Mouse (Mus musculus) urinary bladder, adult 18-20 months (tissue): ENCODE data around the gene Nphp3.

Source experiments
- DNase-seq, 2 experiments: peaks; one replicate each; pipeline ENCODE4 v3.0.0; 2022; ENCODE audit warnings: low spot score in 2 of 2, mixed read lengths in 2 of 2

Nphp3 gene

DNA sequence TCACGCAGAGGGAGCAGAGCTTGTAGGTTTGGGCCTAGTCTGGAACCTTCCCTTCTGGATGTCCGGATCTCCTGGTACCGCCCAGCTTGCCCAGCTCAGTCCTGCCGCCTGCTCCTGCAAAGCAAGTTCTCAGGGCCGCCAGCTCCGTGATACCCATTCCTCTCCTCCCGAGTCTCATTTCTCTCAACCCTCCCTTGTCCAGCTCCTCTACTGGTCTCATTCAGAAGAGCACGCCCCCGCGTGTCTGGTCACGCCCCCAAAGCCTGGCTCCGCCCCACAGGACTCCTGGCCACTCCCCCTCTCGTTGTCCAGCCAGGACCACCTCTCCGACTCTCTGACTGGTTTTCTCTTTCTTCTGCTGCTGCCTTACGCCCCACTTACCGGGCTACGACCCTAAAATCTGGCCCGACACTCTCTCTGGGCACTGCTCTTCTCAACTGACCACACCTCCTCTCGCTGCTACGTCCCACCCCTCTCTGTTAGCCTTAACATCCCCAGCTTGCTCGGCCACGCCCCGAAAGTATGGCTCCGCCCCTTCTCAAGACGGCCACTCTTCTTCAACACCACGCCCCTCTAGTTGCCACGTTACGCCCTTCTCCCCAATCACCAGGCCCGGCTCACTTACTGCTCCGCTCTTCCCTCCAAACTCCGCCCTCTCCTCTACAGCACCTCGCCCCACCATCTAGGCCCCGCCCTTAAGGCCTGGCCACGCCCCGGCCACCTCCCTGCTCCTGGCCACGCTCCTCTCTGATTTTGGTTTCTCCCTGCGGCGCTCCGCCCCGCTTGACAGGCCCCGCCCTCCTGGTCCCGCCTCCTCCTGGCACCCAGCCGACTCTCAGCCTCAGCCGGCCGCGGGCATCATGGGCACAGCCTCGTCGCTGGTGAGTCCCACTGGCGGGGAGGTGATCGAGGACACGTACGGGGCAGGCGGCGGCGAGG is at the start of gene Nphp3:
Gene Nphp3, plus strand, starts transcription at position 624 of the 939 bp plus-strand sequence.
- peak; percentile 99 for DNase-seq

DNA sequence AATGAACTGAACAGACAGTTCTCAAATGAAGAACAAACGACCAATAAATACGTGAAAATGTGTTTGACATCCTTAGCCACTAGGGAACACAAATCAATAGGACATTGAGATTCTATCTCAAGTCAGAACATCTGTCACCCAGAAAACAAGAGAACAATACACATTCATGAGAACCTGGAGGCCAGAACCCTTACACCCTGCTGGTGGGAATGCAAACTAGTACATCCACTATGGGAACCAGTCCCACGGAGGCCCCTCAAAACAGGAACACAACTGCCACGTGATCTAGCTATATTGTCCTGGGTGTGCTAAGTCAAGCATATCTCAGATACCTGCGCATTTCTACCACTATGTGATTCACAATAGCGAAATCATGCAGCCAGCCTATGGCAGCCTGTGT is 43.6 kb upstream of the Nphp3 start:
- DNase-seq, result no peak

DNA sequence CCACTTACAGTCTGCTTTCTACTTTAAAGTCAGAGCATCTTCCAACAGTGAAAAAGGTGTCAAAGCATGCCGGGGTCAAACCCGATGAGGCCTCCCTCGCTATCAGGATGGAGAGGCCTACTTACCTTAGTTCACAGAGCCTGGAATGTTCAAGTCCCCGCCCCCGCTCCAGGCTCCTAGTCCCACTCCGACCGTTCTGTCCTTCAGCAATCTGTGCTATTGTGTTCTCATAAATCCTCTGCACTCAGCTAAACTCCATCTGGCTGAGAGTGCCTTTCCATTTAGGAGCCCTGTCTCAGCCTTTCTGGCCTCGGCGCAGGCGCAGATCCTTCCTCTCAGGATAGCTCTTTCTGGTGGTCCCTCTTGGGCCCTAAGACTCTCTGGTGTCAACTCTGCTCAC is 42.4 kb upstream of the Nphp3 start:
- DNase-seq, result no peak

DNA sequence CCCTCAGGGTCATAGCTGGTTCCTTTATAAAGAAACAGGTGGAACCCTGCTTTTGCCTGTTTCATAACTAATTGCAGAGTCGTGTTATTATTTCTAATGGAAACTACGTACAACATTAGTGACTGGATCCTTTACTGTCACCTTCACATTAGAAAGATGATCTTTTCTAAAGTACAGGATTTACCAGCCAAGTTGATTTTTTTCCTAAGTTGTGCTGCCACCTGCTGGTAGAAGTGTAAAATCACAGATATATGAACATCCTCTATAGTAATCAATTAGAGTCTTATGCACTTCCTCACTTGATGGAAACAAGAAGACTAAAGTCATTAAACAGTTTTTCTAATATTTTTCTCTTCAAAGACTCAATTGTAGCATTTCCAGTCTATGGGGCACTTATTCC is 5.8 kb upstream of the Nphp3 start:
- DNase-seq, result peak in 1 of 2 experiments; percentile 10

DNA sequence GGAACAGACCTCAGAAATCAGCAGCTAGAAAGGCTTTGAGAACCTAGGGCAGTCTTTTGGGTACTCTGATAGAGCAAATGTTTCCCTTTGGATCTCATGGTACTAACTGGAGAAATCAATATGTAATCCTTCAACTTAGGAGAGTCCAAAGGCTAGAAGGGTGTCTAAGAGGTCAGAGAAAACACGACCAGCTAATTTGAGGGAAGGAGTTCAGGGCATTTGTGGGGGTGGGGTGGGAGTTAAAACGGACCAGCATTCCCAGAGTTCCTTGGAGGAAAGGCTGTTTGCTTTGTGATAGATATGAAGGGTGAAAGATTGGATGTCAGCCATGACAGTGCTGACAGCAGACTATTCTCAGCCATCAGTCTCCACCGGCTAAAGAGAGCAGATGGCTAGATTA is 1.7 kb upstream of the Nphp3 start:
- no peak for DNase-seq

DNA sequence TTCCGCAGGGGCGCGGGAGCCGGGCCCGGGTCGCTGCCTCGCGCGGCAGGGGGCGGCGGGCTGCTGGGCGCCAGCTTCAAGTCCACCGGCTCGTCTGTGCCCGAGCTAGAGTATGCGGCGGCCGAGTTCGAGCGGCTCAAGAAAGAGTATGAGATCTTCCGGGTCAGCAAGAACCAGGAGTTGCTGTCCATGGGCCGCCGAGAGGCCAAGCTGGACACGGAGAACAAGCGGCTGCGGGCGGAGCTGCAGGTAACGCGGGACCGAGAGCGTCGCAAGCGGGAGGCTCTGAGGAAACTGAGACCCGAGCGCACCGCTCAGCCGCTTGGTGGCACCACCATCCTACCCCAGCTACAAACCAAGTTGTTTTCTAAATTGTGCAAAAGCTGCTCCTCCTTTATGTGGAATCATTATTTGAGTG is 578 bp downstream of the Nphp3 start:
- DNase-seq, result peak in 1 of 2 experiments; percentile 55

DNA sequence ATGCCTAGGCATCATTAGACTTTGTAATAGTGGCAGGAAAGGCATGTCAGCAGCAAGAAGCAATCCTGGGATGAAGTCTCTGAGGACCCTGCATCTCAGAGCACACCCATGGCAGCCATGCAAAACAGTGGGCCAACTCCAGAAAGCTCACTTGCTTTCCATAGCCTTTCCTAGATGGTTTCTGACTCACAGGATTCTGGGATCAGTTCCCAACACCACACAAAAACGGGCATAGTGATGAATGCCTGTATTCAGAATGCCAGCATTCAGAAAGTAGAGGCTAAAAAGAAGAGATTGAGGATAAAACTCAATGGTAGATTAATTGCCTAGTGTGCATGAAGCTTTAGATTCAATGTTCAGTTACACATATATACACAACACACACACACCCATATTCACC is 12.2 kb downstream of the Nphp3 start:
- no peak for DNase-seq

DNA sequence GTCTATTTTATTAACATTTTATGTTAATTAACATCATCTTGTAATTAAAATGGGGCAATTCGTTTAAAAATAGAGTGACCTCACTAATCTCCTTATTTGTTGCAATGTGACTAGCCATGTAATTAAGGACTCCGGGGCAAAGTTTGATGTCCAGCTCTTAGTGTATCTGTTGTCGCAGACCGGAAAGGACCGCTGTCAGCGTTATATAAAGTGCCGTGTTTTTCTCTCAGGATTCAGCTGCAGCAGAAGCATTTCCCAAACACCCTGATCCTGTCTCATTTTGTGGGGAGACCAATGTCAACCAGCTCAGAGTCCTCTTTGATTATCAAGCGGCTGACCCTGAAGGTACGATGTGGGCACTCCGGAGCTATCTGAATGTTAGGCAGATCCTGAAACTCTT is 18.7 kb downstream of the Nphp3 start:
- no peak for DNase-seq

DNA sequence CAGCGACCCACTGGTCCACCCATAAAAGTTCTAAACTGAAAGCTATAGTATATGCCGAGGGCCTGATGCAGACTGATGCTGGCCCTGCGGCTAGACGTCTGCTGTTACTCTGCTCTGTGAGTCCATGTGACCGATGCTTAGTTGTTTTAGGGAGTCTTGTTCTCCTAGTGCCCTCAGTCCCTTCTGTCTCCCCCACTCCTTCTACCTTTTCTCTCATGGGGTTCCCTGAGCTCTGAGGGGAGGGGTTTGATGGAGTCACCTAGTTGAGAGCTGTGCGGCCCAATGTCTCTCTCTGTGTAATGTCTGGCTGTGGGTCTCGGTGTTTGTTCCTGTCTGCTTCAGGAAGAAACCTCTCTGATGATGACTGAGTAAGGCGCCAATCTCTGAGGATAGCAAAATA is 24.8 kb downstream of the Nphp3 start:
- no peak for DNase-seq

DNA sequence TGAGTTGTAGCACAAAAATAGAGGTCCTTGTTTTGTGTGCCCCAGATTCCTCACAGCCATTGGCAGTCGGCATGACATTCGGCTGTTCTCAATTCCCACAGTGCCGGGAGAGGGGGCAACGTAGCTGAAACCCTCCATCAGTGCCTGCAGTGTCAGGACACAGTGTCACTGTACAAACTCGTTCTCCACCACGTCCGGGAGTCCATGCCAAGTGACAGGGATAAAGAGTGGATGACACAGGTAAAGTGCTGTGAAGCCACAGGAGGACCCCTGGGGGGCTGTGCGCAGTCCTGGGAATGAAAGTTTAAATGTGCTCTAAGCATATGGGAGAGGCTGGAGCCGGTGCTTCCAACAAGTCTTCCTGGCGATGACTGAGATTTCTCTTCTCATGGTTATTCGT is 27.5 kb downstream of the Nphp3 start:
- no peak for DNase-seq

DNA sequence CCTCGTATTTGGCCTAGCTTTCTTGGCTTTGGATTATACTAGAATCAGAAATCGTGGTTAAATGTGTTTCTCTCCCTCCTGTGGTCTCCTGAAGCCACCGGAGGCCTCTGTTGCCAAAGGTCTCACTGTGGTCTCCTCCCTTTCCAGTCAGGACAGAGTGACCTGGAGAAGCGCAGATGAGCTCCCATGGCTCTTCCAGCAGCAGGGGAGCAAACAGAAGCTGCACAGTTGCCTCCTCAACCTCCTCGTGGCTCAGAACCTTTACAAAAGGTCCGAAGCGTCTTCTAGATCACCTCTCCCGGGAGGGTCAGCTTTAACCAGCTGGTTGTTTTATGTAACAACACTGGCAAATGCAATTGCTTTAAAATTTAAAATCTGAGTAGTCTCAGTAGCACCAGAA is 31.9 kb downstream of the Nphp3 start:
- no peak for DNase-seq

DNA sequence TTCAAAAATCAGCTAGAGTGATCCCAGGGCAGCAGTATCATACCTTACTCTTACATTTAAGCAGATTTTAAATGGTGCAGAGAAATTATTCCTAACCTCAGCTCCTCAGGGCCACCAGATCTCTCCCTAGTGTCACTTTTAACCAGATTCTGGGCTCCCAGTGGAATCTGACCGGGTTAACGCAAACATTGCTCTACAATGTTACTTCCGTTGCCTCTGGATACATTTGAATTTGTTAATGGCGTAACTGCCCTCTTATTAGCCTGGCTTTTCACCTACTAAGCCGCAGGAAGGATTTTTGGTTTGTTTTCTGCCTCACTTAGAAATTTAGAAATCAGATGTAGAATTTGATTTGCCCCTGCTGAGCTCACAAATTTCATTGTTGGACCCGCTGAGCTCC is 32.4 kb downstream of the Nphp3 start:
- no peak for DNase-seq

DNA sequence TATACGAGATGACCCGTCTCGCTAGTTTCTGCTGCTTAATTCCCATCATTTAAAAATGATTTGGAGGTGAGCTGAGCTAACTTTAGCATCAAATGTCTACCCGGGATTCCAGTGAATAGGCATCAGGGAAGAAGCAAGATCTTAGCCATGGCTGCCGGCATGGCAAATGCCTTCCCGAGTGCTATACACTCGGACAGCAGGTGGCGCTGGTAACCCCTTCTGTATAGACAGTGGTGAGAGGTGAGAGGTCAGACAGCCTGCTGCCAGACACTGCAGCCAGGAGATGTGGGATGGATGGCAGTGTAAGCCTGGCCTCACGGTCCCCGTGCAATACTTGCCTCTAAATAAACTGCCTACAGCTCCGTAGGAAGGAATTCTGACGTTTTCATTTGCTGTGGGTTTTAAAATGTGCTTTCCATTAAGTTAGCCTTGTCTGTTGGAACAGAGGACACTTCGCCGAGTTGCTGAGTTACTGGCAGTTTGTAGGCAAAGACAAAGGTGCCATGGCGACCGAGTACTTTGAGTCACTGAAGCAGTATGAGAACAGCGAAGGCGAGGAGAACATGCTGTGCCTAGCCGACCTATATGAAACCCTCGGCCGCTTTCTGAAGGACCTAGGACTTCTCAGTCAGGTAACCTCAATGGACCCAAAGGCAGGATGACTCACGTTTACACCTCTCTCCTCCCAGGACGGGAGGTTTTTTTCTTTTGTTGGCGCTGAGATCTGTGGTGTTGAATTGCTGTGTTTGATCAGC is 33.1 kb downstream of the Nphp3 start:
- peak; percentile 60 to 72 for DNase-seq

DNA sequence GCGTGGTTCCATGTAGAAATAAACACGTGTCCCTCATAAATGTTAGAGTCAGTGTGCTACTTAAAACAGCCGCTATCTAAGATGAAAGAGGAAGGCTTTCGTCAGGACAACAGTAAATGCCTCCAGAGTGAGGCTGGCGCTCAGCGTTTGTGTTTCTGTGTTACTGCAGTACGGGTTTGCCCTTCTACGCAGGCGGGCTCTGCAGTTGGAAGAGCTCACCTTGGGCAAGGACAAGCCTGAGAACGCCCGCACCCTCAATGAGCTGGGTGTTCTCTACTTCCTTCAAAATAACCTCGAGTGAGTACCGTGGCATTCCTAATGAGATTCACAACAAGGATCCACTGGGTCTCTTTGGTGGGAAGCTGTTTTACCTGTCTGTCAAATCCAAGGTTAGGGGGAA is 35.9 kb downstream of the Nphp3 start:
- no peak for DNase-seq

DNA sequence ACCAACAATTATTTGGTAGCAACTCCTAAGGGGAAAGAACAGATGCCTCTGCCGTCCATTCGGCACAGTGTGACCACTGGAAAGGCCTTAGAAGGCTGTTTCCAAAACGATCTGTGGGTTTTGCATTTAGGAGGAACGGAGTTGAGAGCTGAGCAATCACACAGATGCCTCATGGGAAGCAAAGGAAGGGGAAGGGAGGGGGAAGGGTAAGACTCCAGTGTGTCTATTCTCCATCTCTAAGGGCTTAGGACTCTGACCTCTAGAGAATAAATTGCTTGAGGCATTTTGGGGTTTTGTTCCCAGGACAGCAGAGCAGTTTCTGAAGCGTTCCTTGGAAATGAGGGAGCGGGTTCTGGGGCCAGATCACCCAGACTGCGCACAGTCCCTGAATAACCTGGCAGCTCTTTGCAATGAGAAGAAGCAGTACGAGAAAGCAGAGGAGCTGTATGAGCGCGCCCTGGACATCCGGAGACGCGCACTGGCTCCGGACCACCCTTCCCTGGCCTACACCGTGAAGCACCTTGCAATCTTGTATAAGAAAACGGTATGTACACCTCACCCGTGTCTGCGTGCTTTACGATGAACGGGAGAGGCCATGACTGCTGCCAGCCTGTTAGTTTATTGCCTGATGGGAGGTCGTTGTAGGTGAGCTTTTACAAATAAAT is 36.8 kb downstream of the Nphp3 start:
- no peak for DNase-seq

DNA sequence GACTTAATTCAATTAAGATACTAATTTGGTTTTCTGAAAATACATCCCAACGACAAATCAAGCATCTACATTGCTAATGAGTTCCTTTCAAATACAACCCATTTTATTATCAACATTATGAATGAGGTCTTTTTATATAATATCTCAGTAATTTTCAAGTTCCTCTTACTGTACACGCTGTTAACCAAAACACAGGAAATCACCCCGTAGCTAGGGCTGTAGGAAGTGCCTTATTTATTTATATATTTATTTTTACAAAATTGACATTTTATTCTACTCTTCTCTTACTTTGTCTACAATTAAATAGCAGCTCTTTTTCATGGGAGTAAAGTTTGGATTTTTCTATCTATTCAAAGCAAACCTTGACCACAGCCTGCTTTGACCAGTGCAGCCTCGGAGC is 37.4 kb downstream of the Nphp3 start:
- DNase-seq, result no peak

DNA sequence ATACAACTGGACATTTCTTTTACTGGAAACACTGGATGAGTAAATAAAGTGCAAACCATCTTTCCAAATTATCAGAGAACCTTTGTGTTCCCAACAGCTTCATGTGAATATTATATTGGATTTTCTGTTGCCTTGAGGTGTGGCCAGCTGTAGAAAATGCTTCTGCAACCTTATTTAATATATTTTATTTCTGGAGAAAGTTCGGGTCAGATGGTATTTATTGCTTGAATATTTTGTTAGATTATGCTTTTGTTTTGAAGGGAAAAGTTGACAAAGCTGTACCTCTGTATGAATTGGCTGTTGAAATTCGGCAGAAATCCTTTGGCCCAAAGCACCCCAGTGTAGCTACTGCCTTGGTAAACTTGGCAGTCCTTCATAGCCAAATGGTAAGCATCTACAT is 38.0 kb downstream of the Nphp3 start, which contains the start of gene Gm28305:
Gene Gm28305, plus strand, starts transcription at position 301 of the 400 bp plus-strand sequence.
- no peak for DNase-seq

DNA sequence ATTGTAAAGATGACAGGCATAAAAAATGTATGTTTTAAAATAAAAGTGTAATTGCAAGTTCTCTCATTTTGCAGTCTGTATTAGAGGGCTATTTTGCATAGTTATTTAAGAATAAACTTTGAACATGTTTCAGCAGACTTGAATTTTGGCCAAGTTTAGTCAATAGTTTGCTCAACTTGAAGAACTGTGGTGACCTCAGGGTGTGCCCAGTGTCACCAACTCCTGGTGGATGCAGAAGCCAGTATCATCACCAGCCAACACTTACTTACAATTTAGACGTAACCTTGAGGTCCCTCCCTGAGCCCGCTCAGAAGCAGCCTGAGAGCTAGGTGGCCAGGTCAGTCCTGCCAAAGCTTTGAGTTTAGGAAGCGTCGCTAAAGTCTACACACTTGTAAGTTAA is 41.3 kb downstream of the Nphp3 start:
- DNase-seq, result no peak

DNA sequence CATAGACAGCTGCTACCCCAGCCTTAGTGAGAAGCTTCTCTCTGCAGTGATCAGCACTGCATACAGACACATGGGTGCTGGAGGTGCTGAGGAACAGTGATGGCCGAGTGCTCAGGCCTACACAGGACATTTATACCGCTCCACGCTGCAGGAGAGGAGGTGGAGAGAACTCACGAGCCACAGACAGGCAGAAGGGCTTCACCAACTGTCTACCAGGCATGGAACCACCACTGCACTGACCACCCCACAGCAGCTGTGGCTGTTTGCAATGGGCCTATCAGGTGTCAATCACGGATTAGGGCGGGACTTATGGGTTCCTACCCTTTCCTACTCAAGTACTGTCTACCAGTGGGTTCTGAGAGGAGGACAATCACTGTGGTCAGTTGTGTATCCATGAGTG is 48.7 kb downstream of the Nphp3 start:
- no peak for DNase-seq

DNA sequence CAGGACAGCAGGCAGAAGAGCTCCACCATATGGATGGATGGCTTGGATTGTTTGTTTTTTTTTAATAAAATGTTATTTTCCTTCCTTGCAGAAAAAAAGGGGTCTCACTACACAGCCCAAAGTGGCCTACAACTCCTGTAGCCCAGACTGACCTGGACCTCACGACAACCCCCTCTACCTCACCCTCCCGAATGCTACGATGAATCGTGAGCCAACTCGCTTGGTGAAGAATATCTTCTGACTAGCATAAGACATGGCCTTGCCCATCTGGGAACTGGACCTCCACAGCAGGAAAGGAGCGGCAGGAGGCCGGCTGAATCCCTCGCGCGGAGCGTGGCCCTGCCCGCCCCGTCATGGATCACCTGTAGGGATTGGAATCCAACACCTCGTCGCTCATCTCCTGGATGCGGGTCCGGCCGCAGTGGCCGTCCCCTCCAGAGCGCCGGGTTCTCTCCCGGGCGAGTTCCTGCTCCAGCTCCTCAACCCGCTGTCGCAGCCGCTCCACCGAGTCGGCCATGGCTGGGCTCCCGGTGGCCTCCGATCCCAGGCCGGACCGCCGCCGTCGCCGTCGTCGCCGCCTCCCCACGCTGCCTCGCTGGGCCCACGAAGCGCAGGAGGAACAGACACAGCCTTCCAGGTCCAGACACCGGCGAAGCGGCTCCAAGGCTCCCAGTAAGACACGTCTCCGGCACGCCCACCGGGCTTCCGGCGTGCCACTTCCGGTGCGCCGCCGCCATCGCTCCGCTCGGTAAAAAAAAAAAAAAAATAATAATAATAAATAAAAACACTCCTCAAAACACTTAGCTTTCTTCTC is 60.3 kb downstream of the Nphp3 start, which contains the start of gene Uba5:
Gene Uba5, minus strand, starts transcription at position 705 of the 814 bp plus-strand sequence.
- DNase-seq, result peak; percentile 55 to 69

DNA sequence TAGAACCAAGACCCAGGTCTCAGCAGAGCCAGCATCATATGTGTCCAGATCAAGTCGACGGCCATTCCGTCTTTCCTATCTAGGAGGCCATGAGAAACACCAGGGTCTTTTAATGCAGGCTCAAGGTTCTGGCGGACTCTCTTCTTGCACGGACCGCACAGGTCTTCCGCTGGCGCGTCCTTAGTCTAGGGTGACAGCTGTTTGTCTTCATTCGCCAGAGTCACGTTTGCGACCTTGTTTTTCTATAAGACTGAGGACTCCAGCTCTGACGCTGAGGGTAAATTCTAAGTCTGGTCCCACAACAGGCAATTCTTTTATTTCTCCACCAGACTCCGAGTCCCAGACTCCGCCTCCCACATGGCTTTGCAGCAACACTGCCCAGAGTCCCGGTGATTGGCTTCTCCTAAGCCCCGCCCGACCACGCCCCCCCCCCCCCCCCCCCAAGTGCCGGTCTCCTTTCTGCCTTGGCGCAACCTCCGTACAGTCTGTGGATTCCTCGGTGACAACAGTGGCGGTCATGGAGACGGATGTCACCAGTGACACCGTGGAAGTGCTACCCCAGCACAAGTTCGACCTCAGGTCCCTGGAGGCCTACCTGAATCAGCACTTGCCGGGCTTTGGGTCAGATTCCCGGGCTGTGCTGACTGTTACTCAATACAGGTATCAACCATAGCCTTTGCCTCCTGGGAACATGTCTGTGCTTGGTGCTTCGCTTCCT is 61.1 kb downstream of the Nphp3 start, which contains the start of gene Acad11:
Gene Acad11, plus strand, starts transcription at position 134 of the 718 bp plus-strand sequence.
- DNase-seq, result peak; percentile 74 to 85
